Mouse (Mus musculus): ENCODE measurements around the gene Tmem253. TPM values are rescaled to one million over a fixed set of nuclear protein-coding genes. Genes with fewer than 3 reads are reported as not detected.

Tmem253 gene
- not detected in 2 replicates for polyA plus RNA-seq (2012; ENCODE audit: insufficient read depth, insufficient read length, missing spikeins)

DNA sequence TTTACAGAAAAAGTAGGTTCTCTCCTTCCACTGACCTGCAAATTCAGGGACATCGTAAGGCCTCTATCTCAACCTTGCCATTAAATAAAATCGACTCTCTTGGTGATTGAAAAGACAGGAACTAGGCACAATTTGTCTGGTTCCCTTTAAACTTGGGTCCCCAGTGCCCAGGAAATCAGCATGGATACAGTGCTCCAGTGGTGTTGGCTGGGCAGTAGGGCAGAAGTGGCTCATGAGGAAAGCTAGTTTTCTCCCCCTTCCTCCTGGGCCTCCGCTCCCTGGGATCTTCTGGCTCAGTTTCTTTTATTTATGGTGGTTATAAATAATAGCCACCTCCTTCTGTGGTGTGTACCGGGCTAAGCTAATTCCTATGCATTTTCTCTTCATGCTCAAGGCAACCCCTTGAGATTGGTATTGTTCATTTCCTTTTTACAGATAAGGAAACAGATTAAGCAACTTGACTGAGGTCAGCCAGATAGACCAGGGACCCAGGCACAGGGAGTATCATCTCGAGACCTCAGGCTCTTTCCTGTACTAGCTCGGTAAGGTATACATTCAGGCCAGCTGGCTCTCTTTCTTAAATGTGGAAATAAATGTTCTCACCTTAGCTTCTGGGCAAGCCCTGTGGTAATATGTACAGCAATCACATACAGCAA lies at the start of gene Tmem253:
TSS of gene Tmem253 (plus strand) at position 214 of the 656 bp plus-strand sequence.
- Histone ChIP-seq H3K4me1 (ENCODE audit: control insufficient read depth, insufficient read depth, low read length) (peaks cover 27% of the 10 kb centered on the region), H3K4me3 (ENCODE audit: insufficient read depth, low read length) (peak within 1 kb of the TSS; percentile 74), H3K27ac (ENCODE audit: insufficient read depth, low read depth, low read length) (peak within 1 kb of the TSS; percentile 43)
- TF ChIP-seq POLR2A (IDR thresholded peaks at IDR 0.05; ENCODE audit: borderline replicate concordance, low read depth, low read length): no peak
- TF ChIP-seq CTCF (IDR thresholded peaks at IDR 0.05; ENCODE audit: low read depth, low read length): no peak

DNA sequence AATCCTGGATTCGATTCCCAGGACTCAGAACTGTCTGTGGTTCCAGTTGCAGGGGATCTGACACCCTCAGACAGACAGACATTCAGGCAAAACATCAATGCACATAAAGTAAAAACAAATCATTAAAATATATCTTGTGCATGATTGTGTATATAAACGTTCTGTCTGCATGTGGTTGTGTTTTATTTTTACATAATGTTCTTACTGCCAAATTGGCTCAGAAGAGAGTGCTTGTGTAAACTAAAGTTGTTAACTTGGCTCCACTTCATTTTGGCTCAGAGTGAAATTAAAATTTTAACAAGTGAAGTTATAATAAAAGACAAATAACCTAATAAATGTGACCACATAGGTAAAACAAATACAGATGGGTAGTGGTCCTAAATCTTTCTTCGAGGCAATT lies 48.1 kb upstream of the Tmem253 start:
- Histone ChIP-seq H3K4me3 (ENCODE audit: insufficient read depth, low read length) (no peak overlapping the region), H3K4me1 (ENCODE audit: control insufficient read depth, insufficient read depth, low read length) (no peaks in the 10 kb centered on the region), H3K27ac (ENCODE audit: insufficient read depth, low read depth, low read length) (no peak overlapping the region)
- TF ChIP-seq POLR2A (IDR thresholded peaks at IDR 0.05; ENCODE audit: borderline replicate concordance, low read depth, low read length) (no peak), CTCF (IDR thresholded peaks at IDR 0.05; ENCODE audit: low read depth, low read length) (no peak)

DNA sequence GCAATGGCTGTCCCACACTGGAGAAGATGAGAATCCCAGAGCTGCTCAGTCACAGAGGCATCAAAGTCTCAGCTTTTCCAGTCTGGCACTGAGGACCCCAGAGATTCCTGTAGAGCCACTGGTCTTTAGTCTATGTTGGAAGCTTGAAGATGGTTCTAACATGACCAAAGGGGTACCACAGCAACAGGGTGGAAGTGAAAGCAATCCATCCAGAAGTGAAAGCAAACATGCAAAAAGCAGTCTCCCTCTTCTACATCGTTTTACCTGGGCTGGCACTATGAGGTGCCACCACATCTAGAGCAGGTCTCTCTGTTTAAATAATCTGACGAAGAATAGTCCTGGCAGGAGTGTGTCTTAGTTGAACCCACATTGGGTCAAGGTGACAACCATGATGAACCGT lies 36.2 kb upstream of the Tmem253 start:
- no peak for TF ChIP-seq CTCF (IDR thresholded peaks at IDR 0.05; ENCODE audit: low read depth, low read length)
- TF ChIP-seq POLR2A (IDR thresholded peaks at IDR 0.05; ENCODE audit: borderline replicate concordance, low read depth, low read length): no peak
- peaks cover 2% of the 10 kb centered on the region; the same call in 1 of the 2 replicates for H3K4me1 ChIP-seq (ENCODE audit: control insufficient read depth, insufficient read depth, low read length)
- no peak overlapping the region for H3K27ac ChIP-seq (ENCODE audit: insufficient read depth, low read depth, low read length)
- no peak overlapping the region for H3K4me3 ChIP-seq (ENCODE audit: insufficient read depth, low read length)

DNA sequence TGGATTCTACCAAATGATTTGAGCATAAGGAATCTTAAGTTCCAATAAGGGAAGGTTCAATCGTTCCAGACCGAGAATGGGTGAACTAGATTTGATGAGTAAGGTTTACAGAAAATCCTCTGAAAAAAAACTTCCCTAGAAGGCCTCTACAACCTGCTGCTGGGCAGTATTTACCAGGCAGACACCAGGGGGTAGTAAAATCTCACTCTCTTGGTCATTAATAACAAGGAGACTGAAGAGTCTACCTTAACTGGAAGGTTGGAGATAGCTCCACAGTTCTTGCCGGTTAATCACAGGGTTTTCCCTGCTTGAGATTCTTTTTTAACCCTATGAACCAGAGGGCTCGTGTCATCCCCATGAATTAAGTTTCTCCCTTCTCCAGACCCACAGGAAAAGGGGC lies 32.2 kb upstream of the Tmem253 start:
- TF ChIP-seq CTCF (IDR thresholded peaks at IDR 0.05; ENCODE audit: low read depth, low read length): no peak
- TF ChIP-seq POLR2A (IDR thresholded peaks at IDR 0.05; ENCODE audit: borderline replicate concordance, low read depth, low read length): no peak
- H3K4me1 ChIP-seq (ENCODE audit: control insufficient read depth, insufficient read depth, low read length): peaks cover 11% of the 10 kb centered on the region
- no peak overlapping the region for H3K4me3 ChIP-seq (ENCODE audit: insufficient read depth, low read length)
- no peak overlapping the region for H3K27ac ChIP-seq (ENCODE audit: insufficient read depth, low read depth, low read length)

DNA sequence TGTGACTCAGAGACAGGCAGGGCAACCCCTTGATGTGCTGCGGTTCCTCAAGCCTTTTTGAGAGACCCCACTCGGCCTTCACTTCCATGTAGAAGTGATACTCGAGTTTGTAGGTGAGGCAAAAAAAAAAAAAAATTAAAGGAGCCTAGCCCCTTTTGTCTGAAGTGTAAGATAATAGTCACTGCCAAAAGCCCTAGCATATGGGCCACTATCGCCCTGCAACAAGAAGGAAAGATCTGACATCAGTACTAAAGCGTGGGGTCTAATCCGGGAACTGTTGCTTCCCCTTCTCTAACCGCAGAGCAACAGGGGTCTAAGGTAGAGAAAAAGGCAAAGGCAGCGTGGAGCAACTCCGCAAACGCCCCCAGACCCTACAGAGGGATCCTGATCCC lies 31.6 kb upstream of the Tmem253 start:
- no peak for TF ChIP-seq CTCF (IDR thresholded peaks at IDR 0.05; ENCODE audit: low read depth, low read length)
- no peak for TF ChIP-seq POLR2A (IDR thresholded peaks at IDR 0.05; ENCODE audit: borderline replicate concordance, low read depth, low read length)
- Histone ChIP-seq H3K4me1 (ENCODE audit: control insufficient read depth, insufficient read depth, low read length) (peaks cover 11% of the 10 kb centered on the region), H3K27ac (ENCODE audit: insufficient read depth, low read depth, low read length) (no peak overlapping the region), H3K4me3 (ENCODE audit: insufficient read depth, low read length) (no peak overlapping the region)

- peaks cover 13% of the 10 kb centered on the region for H3K4me1 ChIP-seq (ENCODE audit: control insufficient read depth, insufficient read depth, low read length)
- TF ChIP-seq POLR2A (IDR thresholded peaks at IDR 0.05; ENCODE audit: borderline replicate concordance, low read depth, low read length): no peak
- TF ChIP-seq CTCF (IDR thresholded peaks at IDR 0.05; ENCODE audit: low read depth, low read length): no peak
- peak within 1 kb of the TSS; percentile 62 for H3K4me3 ChIP-seq (ENCODE audit: insufficient read depth, low read length)
- H3K27ac ChIP-seq (ENCODE audit: insufficient read depth, low read depth, low read length): no peak within 1 kb of the TSS
These were observed 30.9 kb upstream of the Tmem253 start, which contains the start of gene Arhgef40 for GRCm38 (mm10) chr14:51984247-51985231. TSS of gene Arhgef40 (plus strand) at chr14:51984719.

- H3K4me1 ChIP-seq (ENCODE audit: control insufficient read depth, insufficient read depth, low read length): peaks cover 19% of the 10 kb centered on the region
- peak overlapping the region; percentile 62 for H3K4me3 ChIP-seq (ENCODE audit: insufficient read depth, low read length)
- TF ChIP-seq CTCF (IDR thresholded peaks at IDR 0.05; ENCODE audit: low read depth, low read length) (no peak), POLR2A (IDR thresholded peaks at IDR 0.05; ENCODE audit: borderline replicate concordance, low read depth, low read length) (no peak)
- no peak overlapping the region for H3K27ac ChIP-seq (ENCODE audit: insufficient read depth, low read depth, low read length)
These were observed 29.9 kb upstream of the Tmem253 start for GRCm38 (mm10) chr14:51985301-51986152.

- H3K4me3 ChIP-seq (ENCODE audit: insufficient read depth, low read length): no peak overlapping the region
- no peak overlapping the region for H3K27ac ChIP-seq (ENCODE audit: insufficient read depth, low read depth, low read length)
- TF ChIP-seq CTCF (IDR thresholded peaks at IDR 0.05; ENCODE audit: low read depth, low read length) (no peak), POLR2A (IDR thresholded peaks at IDR 0.05; ENCODE audit: borderline replicate concordance, low read depth, low read length) (no peak)
- H3K4me1 ChIP-seq (ENCODE audit: control insufficient read depth, insufficient read depth, low read length): peaks cover 19% of the 10 kb centered on the region
These were observed 29.3 kb upstream of the Tmem253 start for GRCm38 (mm10) chr14:51986153-51986505.

DNA sequence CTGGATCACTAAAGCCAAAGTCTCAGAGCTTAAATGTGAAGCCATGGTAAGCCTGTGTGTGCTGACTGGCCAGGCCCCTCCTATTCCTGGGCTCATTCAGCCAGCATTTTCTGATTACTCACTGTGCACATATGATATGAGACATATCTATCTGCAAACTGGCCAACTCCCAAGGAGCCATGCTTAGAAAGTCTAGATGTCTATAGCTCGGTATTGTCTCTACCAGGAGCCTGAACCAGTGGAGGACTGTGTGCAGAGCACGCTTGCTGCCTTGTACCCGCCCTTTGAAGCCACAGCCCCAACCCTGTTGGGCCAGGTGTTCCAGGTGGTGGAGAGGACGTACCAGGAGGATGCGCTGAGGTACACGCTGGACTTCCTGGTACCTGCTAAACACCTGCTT lies 28.3 kb upstream of the Tmem253 start:
- H3K4me1 ChIP-seq (ENCODE audit: control insufficient read depth, insufficient read depth, low read length): peaks cover 19% of the 10 kb centered on the region
- H3K27ac ChIP-seq (ENCODE audit: insufficient read depth, low read depth, low read length): no peak overlapping the region
- H3K4me3 ChIP-seq (ENCODE audit: insufficient read depth, low read length): no peak overlapping the region
- no peak for TF ChIP-seq CTCF (IDR thresholded peaks at IDR 0.05; ENCODE audit: low read depth, low read length)
- no peak for TF ChIP-seq POLR2A (IDR thresholded peaks at IDR 0.05; ENCODE audit: borderline replicate concordance, low read depth, low read length)
